12 mouse cellular contexts compared by ENCODE assay signal in the genomic region with DNA sequence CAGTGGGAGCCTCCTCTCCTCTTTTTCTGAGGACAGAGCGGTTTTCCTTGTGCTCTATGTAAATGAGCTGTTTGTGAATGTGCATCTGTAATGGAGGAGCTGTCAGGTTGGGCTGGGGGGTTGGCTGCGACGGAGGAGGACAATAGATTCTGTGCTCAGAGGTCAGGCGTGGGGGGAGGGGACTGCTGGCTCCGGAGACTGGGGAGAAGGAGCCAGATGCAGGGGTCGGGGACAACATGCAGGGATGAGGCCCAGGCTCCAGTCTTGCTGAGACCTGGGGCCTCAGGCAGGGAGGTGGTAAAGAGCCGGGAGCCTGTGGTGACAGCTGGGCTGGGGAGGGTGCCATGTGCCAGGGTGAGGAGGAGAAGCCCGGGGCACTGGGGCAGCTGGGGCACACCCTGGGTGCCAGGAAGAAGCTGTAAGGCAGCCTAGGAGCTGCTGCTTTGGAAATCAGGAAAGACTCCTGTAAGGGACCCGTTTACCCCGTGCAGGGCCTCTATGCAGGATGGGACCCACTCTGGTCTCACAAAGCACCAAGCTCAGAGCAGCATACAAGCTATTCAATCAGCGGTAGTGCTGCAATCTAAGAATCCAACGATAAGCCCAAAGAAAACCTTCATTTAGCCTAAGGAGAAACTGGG.
A peak's percentile ranks its signal among the peaks of the same experiment; 100 is the strongest.
DNase-seq lines count a peak whose midpoint lies in the region; ATAC-seq lines count a peak whose summit lies in the region.
"Had no signal": no experiment of that assay in that cellular context is flagged by ENCODE, and none has a peak within 500 bp of the region (broad histone marks: within the 10 kb centered on the region; RNA-seq: fewer than 3 reads in every experiment).

No protein-coding gene starts in this region.

- no peak for ATAC-seq in kidney, embryonic 15.5 days (replicated peaks; ENCODE audit: low FRiP score)
- peak; percentile 86 for ATAC-seq in forebrain, embryonic 13.5 days
- no peak for ATAC-seq in granulocyte monocyte progenitor cell, adult 5-6 weeks (replicated peaks; ENCODE audit: poor library complexity, severe bottlenecking)

- H3K4me3 ChIP-seq in kidney, embryonic 15.5 days (replicated peaks), result no peak overlapping the region
- no peak overlapping the region for H3K4me3 ChIP-seq in forebrain, embryonic 13.5 days
- H3K4me3 ChIP-seq: embryonic facial prominence, embryonic 15.5 days; limb, embryonic 13.5 days had no signal

- 17% methylated on average over 12 of the region's 12 CpGs for WGBS in kidney, embryonic 15.5 days
- WGBS in forebrain, embryonic 13.5 days, result 4% methylated on average over 12 of the region's 12 CpGs

- no peaks in the 10 kb centered on the region for H3K36me3 ChIP-seq in kidney, embryonic 15.5 days
- H3K36me3 ChIP-seq in forebrain, embryonic 13.5 days (ENCODE audit: poor library complexity, severe bottlenecking), result no peaks in the 10 kb centered on the region
- H3K36me3 ChIP-seq: embryonic facial prominence, embryonic 15.5 days; limb, embryonic 13.5 days had no signal

- no peak overlapping the region for H3K9ac ChIP-seq in kidney, embryonic 15.5 days
- 0 out of 2 replicates have a peak overlapping the region, but pooled peaks have one; percentile 31 for H3K9ac ChIP-seq in forebrain, embryonic 13.5 days
- H3K9ac ChIP-seq: embryonic facial prominence, embryonic 15.5 days; limb, embryonic 13.5 days had no signal

- peaks cover 75% of the 10 kb centered on the region for H3K27me3 ChIP-seq in kidney, embryonic 15.5 days
- peaks cover 25% of the 10 kb centered on the region for H3K27me3 ChIP-seq in forebrain, embryonic 13.5 days

- H3K4me1 ChIP-seq in kidney, embryonic 15.5 days, result peaks cover 7% of the 10 kb centered on the region
- H3K4me1 ChIP-seq in forebrain, embryonic 13.5 days, result peaks cover 29% of the 10 kb centered on the region

- peak; percentile 12 to 19 for DNase-seq in kidney, postnatal 4 days
- peak; percentile 79 for DNase-seq in mesoderm, embryonic 11.5 days (ENCODE audit: low read depth, low spot score)
- DNase-seq in retina, embryonic 14.5 days (ENCODE audit: low spot score), result peak; percentile 78
- DNase-seq in right cerebral cortex, postnatal 25 days, result no peak
- DNase-seq in heart, postnatal 10 days, result no peak
- DNase-seq: B cell, adult 2 months; gastrocnemius, postnatal 25 days had no signal

- H3K27ac ChIP-seq in kidney, embryonic 15.5 days, result no peak overlapping the region
- H3K27ac ChIP-seq in forebrain, embryonic 13.5 days, result peak overlapping the region; percentile 92
- H3K27ac ChIP-seq: embryonic facial prominence, embryonic 15.5 days; limb, embryonic 13.5 days had no signal

- H3K9me3 ChIP-seq in kidney, embryonic 15.5 days (replicated peaks), result peaks cover 14% of the 10 kb centered on the region
- H3K9me3 ChIP-seq in forebrain, embryonic 13.5 days (replicated peaks), result peaks cover 22% of the 10 kb centered on the region
- H3K9me3 ChIP-seq: embryonic facial prominence, embryonic 15.5 days had no signal

- no peak overlapping the region for H3K4me2 ChIP-seq in kidney, embryonic 15.5 days
- peak overlapping the region; percentile 14; the same call in 1 of the 2 replicates for H3K4me2 ChIP-seq in forebrain, embryonic 13.5 days
- H3K4me2 ChIP-seq: embryonic facial prominence, embryonic 15.5 days; limb, embryonic 13.5 days had no signal

- intact Hi-C loops in heart, postnatal 10 days (cut with DNase I), result no loop called here

Comparison
In these comparisons a context has a peak if more than half of its experiments do, and no peak if none do; other contexts are left out.
1. DNase-seq: peak in kidney, postnatal 4 days (2 of 2), mesoderm, embryonic 11.5 days (single experiment) and retina, embryonic 14.5 days (single experiment); none in right cerebral cortex, postnatal 25 days (single experiment) and heart, postnatal 10 days (0 of 2).